Mouse (Mus musculus) CH12.LX (cell line): ENCODE data around the gene Daam1. TPM values are rescaled to one million over a fixed set of nuclear protein-coding genes. Genes with fewer than 3 reads are reported as not detected.

Experiments
- DNase-seq: peaks from one replicate; pipeline ENCODE4 v3.0.0-alpha.2; 2013; ENCODE audit errors: extremely low read depth
- H3K27ac ChIP-seq: 2 replicates; pipeline ENCODE4 v1.5.1; 2012; ENCODE audit warnings: low read depth, mild to moderate bottlenecking, control low read depth, moderate library complexity; ENCODE audit not compliant: insufficient read depth
- H3K27me3 ChIP-seq: replicated peaks from 2 replicates; pipeline ENCODE3; 2012; ENCODE audit warnings: inconsistent platforms
- H3K36me3 ChIP-seq, 2 experiments: replicated peaks in 1 of 2; 2 replicates each; pipeline versions ENCODE3 to v1.6.1; 2012; ENCODE audit warnings: inconsistent platforms in 1 of 2, low read length in 1 of 2, mild to moderate bottlenecking in 1 of 2, mixed read lengths in 1 of 2, moderate library complexity in 1 of 2; ENCODE audit not compliant: control insufficient read depth in 1 of 2, insufficient read depth in 1 of 2
- H3K4me1 ChIP-seq, 2 experiments: 2 replicates each; pipeline ENCODE4 v1.6.1; 2012; ENCODE audit warnings: inconsistent platforms in 1 of 2, moderate library complexity in 1 of 2; ENCODE audit not compliant: insufficient read depth in 2 of 2, control insufficient read depth in 1 of 2
- H3K4me2 ChIP-seq: 2 replicates; pipeline ENCODE4 v1.6.1; 2012; ENCODE audit warnings: low read depth, mild to moderate bottlenecking, control low read depth; ENCODE audit not compliant: poor library complexity, insufficient read depth, severe bottlenecking
- H3K4me3 ChIP-seq, 3 experiments: fragments of 150-350 bp in 1 of 3; sonication (generic) in 1 of 3; replicated peaks in 1 of 3; 2 replicates each; pipeline versions ENCODE3 to v1.5.1; 2011 to 2012; ENCODE audit warnings: low read depth in 2 of 3, low read length in 2 of 3, mild to moderate bottlenecking in 2 of 3, moderate library complexity in 2 of 3, control low read depth in 1 of 3, improper control_type of control experiment in 1 of 3, inconsistent platforms in 1 of 3, mixed read lengths in 1 of 3; ENCODE audit not compliant: poor library complexity in 1 of 3
- H3K79me2 ChIP-seq: replicated peaks from 2 replicates; pipeline ENCODE4 v1.6.1; 2012; ENCODE audit warnings: mild to moderate bottlenecking, moderate library complexity; ENCODE audit not compliant: control insufficient read depth, poor library complexity, insufficient read depth, severe bottlenecking; ENCODE audit errors: extremely low read depth
- H3K9ac ChIP-seq: 2 replicates; pipeline ENCODE4 v1.6.1; 2012; ENCODE audit warnings: low read depth, mild to moderate bottlenecking, control low read depth, moderate library complexity; ENCODE audit not compliant: insufficient read depth
- H3K9me3 ChIP-seq: replicated peaks from 2 replicates; pipeline ENCODE3; 2012; ENCODE audit warnings: low read length, inconsistent platforms, mixed read lengths
- CHD1 ChIP-seq: IDR thresholded peaks from 2 replicates; pipeline ENCODE4 v1.6.1; 2012; ENCODE audit warnings: low read depth, low read length, improper control_type of control experiment, inconsistent platforms
- CTCF ChIP-seq, 2 experiments: IDR thresholded peaks in 1 of 2; conservative IDR thresholded peaks in 1 of 2; 2 replicates each; pipeline ENCODE4 v1.5.1; 2011 to 2012; ENCODE audit warnings: low read depth in 2 of 2, low read length in 2 of 2, improper control_type of control experiment in 1 of 2, inconsistent platforms in 1 of 2, mild to moderate bottlenecking in 1 of 2, moderate library complexity in 1 of 2
- JUND ChIP-seq: conservative IDR thresholded peaks from 2 replicates; pipeline ENCODE4 v1.6.1; 2011; ENCODE audit warnings: low read depth, low read length, improper control_type of control experiment
- MAFK ChIP-seq: IDR thresholded peaks from 2 replicates; pipeline ENCODE4 v1.6.1; 2011; ENCODE audit warnings: low read length, improper control_type of control experiment; ENCODE audit not compliant: insufficient replicate concordance
- MYC ChIP-seq: IDR thresholded peaks from 2 replicates; pipeline ENCODE4 v1.6.1; 2011; ENCODE audit warnings: low read depth, mild to moderate bottlenecking, improper control_type of control experiment, low read length
- NRF1 ChIP-seq: IDR thresholded peaks from 2 replicates; pipeline ENCODE4 v1.6.1; 2014; ENCODE audit warnings: low read depth, mild to moderate bottlenecking, inconsistent platforms, low read length, improper control_type of control experiment, moderate library complexity
- POLR2AphosphoS2 ChIP-seq: IDR thresholded peaks from 2 replicates; pipeline ENCODE4 v1.6.1; 2011; ENCODE audit warnings: low read depth, low read length, improper control_type of control experiment
- SIN3A ChIP-seq: IDR thresholded peaks from 2 replicates; pipeline ENCODE4 v1.6.1; 2012; ENCODE audit warnings: low read length, improper control_type of control experiment, inconsistent platforms
- SMC3 ChIP-seq: IDR thresholded peaks from 2 replicates; pipeline ENCODE4 v1.6.1; 2011; ENCODE audit warnings: low read depth, low read length, improper control_type of control experiment
- TCF12 ChIP-seq: IDR thresholded peaks from 2 replicates; pipeline ENCODE4 v1.6.1; 2014; ENCODE audit warnings: low read depth, mild to moderate bottlenecking, inconsistent platforms, low read length, improper control_type of control experiment
- USF1 ChIP-seq: IDR thresholded peaks from 2 replicates; pipeline ENCODE4 v1.6.1; 2014; ENCODE audit warnings: low read depth, mild to moderate bottlenecking, inconsistent platforms, low read length, improper control_type of control experiment
- ZC3H11A ChIP-seq: IDR thresholded peaks from 2 replicates; pipeline ENCODE4 v1.6.1; 2012; ENCODE audit warnings: low read depth, mild to moderate bottlenecking, inconsistent platforms, low read length, improper control_type of control experiment
- ZKSCAN1 ChIP-seq: IDR thresholded peaks from 2 replicates; pipeline ENCODE4 v1.6.1; 2012; ENCODE audit warnings: low read depth, inconsistent platforms, low read length, improper control_type of control experiment, borderline replicate concordance
- dilution Hi-C: fragments of 300-500 bp; cut with MboI; formaldehyde crosslinking; loops from 2 replicates; pipeline ENCODE4 v1.14.3; 2020; ENCODE audit warnings: low sequenced_read_pairs; ENCODE audit not compliant: extremely low pct_unique_long_range_greater_than_20kb, extremely low pct_ligation_motif_present
- in situ Hi-C: fragments of 300-500 bp; cut with MboI; formaldehyde crosslinking; loops from 3 replicates; pipeline ENCODE4 v1.14.3; 2019; ENCODE audit warnings: low sequenced_read_pairs, low pct_ligation_motif_present, low pct_unique_long_range_greater_than_20kb, mixed read lengths
- polyA plus RNA-seq: library from polyadenylated mRNA; unstranded; fragments of >175 nt; gene quantifications from 2 replicates; pipeline ENCODE4 v1.2.1, GENCODE M21; 2012; ENCODE audit warnings: low read depth; ENCODE audit not compliant: insufficient read length
- total RNA-seq, 2 experiments: library from RNA; depleted of rRNA; stranded (reverse); fragments of 300-350 nt in 1 of 2; fragments of >200 nt in 1 of 2; gene quantifications; 2 replicates each; pipeline ENCODE4 v1.2.3; 2012 to 2014

Daam1 gene
- total and polyA plus RNA-seq, 3 experiments, result 10.7 to 27.9 (median 23.6) TPM

- Histone ChIP-seq H3K4me3 (no peak overlapping the region), H3K9me3 (no peaks in the 10 kb centered on the region), H3K79me2 (no peaks in the 10 kb centered on the region), H3K36me3 (peaks cover 0 to 49% of the 10 kb centered on the region in 2 experiments), H3K27ac (no peak overlapping the region), H3K4me2 (no peak overlapping the region), H3K27me3 (no peaks in the 10 kb centered on the region), H3K4me1 (peaks cover 0 to 3% of the 10 kb centered on the region in 2 experiments; a peak in 2 of 4 replicates), H3K9ac (no peak overlapping the region)
- no peak for DNase-seq
- TF ChIP-seq SMC3, result no peak
- no peak for TF ChIP-seq USF1
- no peak for TF ChIP-seq SIN3A
- no peak for TF ChIP-seq MAFK
- TF ChIP-seq POLR2AphosphoS2, result no peak
- no peak for TF ChIP-seq TCF12
- TF ChIP-seq JUND, result no peak
- in situ Hi-C loops, result no loop called here
- dilution Hi-C loops, result no loop called here
Observed at GRCm38 (mm10) chr12:71962616-71963015, 131.7 kb downstream of the Daam1 start.

- no peak for DNase-seq
- dilution Hi-C loops, result no loop called here
- in situ Hi-C loops, result no loop called here
- H3K9me3 ChIP-seq, result no peaks in the 10 kb centered on the region
- H3K27ac ChIP-seq, result no peak overlapping the region
- TF ChIP-seq MYC, result no peak
- no peak for TF ChIP-seq CTCF (conservative IDR thresholded peaks at IDR 0.05 in 1 of 2, IDR thresholded peaks at IDR 0.05 in 1 of 2; ENCODE audit: low read depth in 2 of 2, low read length in 2 of 2)
- TF ChIP-seq CHD1, result no peak
- TF ChIP-seq, all 38 proteins: peak for 0
- Histone ChIP-seq H3K27me3 (no peaks in the 10 kb centered on the region), H3K9ac (no peak overlapping the region), H3K79me2 (no peaks in the 10 kb centered on the region), H3K4me2 (no peak overlapping the region), H3K36me3 (peaks cover 18 to 52% of the 10 kb centered on the region in 2 experiments), H3K4me3 (no peak overlapping the region), H3K4me1 (peaks cover 0 to 42% of the 10 kb centered on the region in 2 experiments; a peak in 2 of 4 replicates)
Observed at GRCm38 (mm10) chr12:71968592-71968991, 137.7 kb downstream of the Daam1 start.

GRCm38 (mm10) chr12:71969022-71969421 lies 138.1 kb downstream of the Daam1 start:
- Histone ChIP-seq H3K27me3 (no peaks in the 10 kb centered on the region), H3K36me3 (peaks cover 18 to 56% of the 10 kb centered on the region in 2 experiments), H3K4me2 (no peak overlapping the region), H3K9ac (no peak overlapping the region), H3K27ac (no peak overlapping the region), H3K79me2 (no peaks in the 10 kb centered on the region), H3K4me1 (peaks cover 0 to 47% of the 10 kb centered on the region in 2 experiments; a peak in 2 of 4 replicates), H3K4me3 (no peak overlapping the region), H3K9me3 (no peaks in the 10 kb centered on the region)
- in situ Hi-C loops, result no loop called here
- no peak for TF ChIP-seq CHD1
- no peak for TF ChIP-seq ZC3H11A
- no peak for TF ChIP-seq SMC3
- TF ChIP-seq ZKSCAN1, result no peak
- no peak for TF ChIP-seq NRF1
- no peak for DNase-seq
- dilution Hi-C loops, result no loop called here
